In the genomic region with DNA sequence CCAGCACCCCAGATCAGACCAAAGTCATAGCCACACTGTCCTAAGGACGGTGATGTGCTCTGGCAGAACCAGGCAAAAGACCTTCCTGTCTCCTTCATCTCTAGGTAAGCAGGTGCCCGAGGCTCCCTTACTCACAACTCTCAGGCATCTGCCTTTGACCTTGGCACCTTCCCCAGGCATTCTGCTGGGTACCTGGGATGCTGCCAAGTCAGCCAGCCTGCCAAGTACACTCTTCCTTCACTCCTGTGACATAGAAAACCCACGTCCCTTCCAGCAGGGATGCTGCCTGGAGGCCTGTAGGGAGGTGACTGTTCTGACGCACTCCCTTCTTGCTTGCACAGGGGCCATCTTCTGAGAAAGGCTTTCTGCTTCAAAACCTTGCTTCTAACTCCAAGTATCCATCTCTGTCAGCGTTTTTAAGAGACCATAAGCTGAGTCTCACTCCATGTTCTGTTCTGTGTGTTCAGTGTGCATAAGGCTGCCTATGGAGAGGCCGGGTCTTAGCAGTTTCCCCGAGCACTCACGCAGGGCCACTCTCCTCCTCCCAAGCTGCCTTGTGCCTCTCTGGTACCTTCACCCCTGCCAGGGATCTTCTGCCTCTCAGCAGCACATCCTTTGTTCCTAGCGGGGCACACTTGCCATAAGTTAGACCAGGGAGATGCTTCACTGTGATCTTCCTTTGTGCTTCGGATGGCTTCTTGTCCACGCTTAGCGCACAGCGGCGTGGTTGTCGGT, we compare ENCODE assay signal across 9 mouse cellular contexts. TPM values are rescaled to one million over a fixed set of nuclear protein-coding genes. Genes with fewer than 3 reads are reported as not detected.
DNase-seq lines count a peak whose midpoint lies in the region; TF ChIP-seq lines count a peak whose summit lies in the region.
"Had no signal": no experiment of that assay in that cellular context is flagged by ENCODE, and none has a peak within 500 bp of the region (broad histone marks: within the 10 kb centered on the region; RNA-seq: fewer than 3 reads in every experiment).

No protein-coding gene starts in this region.

- intact Hi-C loops in left cerebral cortex, postnatal 4 days (cut with DNase I), result no loop called here
- intact Hi-C loops in heart, postnatal 14 days (cut with DNase I), result no loop called here

- DNase-seq in left cerebral cortex, postnatal 4 days, result peak; percentile 78
- DNase-seq in left cerebral cortex, adult 8-10 months (ENCODE audit: low spot score in 2 of 2), result no peak
- DNase-seq in brain, embryonic 14.5 days (ENCODE audit: low read depth), result peak; percentile 79
- DNase-seq in heart, postnatal 14 days, result peak; percentile 23 to 52
- peak; percentile 35 to 46 for DNase-seq in lung, postnatal 4 days
- no peak for DNase-seq in frontal cortex, postnatal 36 days (ENCODE audit: low spot score in 2 of 2)
- no peak for DNase-seq in gastrocnemius, adult 18-20 months (ENCODE audit: low spot score)
- DNase-seq in thymus, postnatal 25 days, result no peak

- TF ChIP-seq POLR2A in brain, embryonic 14.5 days (IDR thresholded peaks at IDR 0.05; ENCODE audit: borderline replicate concordance, extremely low read depth, insufficient read depth, insufficient read length, poor library complexity, severe bottlenecking), result no peak

- TF ChIP-seq CTCF in brain, embryonic 14.5 days (IDR thresholded peaks at IDR 0.05; ENCODE audit: borderline replicate concordance, extremely low read depth, insufficient read depth, insufficient read length), result no peak

RNA-seq across cellular contexts. Expression of a gene that starts 28.0 kb away (rescaled TPM):
- 100 to 1,000 TPM; 775 to 782 TPM for total RNA-seq in left cerebral cortex, postnatal 4 days (2021)
- 100 to 1,000 TPM; 659 to 698 (median 688) TPM for total RNA-seq in left cerebral cortex, adult 8-10 months (2022)
- polyA plus RNA-seq in brain, embryonic 14.5 days (2012; rRNA removed), result 1,149 and 1,406 TPM in 2 replicates
- total RNA-seq in heart, postnatal 14 days (2021), result 100 to 1,000 TPM; 632 to 681 TPM
- 100 to 1,000 TPM; 566 to 581 TPM for total RNA-seq in gastrocnemius, adult 18-20 months (2021)

RNA-seq across cellular contexts. Expression of a gene that starts 38.7 kb away (rescaled TPM):
- total RNA-seq in left cerebral cortex, postnatal 4 days (2021), result not detected
- not detected for total RNA-seq in left cerebral cortex, adult 8-10 months (2022)
- polyA plus RNA-seq in brain, embryonic 14.5 days (2012; rRNA removed), result 0.01 TPM in 1 of 2 replicates, not detected in the other
- not detected for total RNA-seq in heart, postnatal 14 days (2021)
- total RNA-seq in gastrocnemius, adult 18-20 months (2021), result not detected
- polyA plus RNA-seq: frontal cortex, adult 2 months had no signal

Comparison
In these comparisons a context has a peak if more than half of its experiments do, and no peak if none do; other contexts are left out.
1. DNase-seq: peak in left cerebral cortex, postnatal 4 days (single experiment), brain, embryonic 14.5 days (single experiment), heart, postnatal 14 days (2 of 2) and lung, postnatal 4 days (2 of 2); none in left cerebral cortex, adult 8-10 months (0 of 2), frontal cortex, postnatal 36 days (0 of 2), gastrocnemius, adult 18-20 months (single experiment) and thymus, postnatal 25 days (single experiment).